Mouse (Mus musculus) urinary bladder, adult 18-20 months (tissue): Measurements from ENCODE around the gene Olfr411.

ENCODE experiments used
- DNase-seq, 2 experiments: peaks; one replicate each; pipeline ENCODE4 v3.0.0; 2022; ENCODE audit warnings: low spot score in 2 of 2, mixed read lengths in 2 of 2

Olfr411 gene

DNA sequence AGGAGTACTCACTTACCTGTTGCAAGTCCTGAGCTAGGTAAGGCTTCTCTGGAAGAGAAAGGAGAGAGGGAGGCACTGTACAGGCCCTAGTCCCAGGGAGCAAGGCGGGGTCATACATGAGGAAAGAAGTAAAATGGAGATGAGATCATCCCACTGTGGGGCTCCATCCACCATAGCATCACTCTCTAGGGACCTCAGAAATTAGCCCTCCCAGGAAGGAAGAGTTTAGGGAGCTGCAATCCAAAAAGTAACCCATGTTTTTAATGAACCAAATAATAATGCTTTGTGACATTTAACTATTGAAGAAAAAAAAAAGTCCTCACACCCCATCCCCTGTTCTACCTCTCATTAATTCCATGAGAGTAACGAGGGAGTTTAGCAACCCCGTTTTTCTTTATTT is at the start of gene Olfr411:
Gene Olfr411, minus strand, starts transcription at position 101 of the 400 bp plus-strand sequence.
- no peak for DNase-seq

DNA sequence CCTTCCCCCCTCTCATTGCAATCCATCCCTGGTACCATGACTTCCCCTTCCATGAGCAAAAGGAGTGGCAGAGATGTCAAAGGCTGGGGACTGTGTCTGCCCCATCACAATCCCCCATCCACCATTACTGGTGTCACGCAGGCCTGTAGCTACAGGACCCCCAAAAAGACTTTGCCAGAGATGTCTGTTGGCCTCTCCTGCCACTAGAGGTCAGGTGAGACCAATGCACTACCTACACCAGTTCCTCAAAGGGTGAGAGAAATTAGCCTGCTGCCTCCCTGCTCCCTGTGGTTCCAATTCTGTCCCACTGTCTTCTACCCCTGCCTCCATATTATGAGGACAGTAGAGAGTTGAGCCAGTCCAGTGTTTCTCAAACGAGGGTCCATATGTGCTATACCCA is 49.7 kb upstream of the Olfr411 start:
- DNase-seq, result no peak

DNA sequence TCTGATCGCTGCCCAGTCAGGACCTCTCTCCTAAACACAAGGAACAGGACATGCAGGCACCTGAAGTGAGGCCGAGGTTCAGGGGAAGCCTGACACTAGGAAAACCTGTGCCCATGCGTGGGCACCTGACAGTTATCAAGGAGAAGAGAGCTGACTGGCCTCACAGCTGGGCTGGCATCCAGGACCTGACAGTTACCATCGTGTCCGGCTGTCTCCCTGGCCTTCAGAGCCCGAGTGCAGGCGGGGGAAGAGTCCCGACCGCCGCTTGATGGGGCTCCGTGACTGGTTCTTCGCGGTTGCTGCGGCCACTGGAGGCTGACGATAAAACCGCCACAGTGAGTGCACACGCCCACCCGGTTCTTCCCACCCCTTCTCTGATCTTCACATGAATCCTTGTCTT is 43.1 kb upstream of the Olfr411 start:
- DNase-seq, result no peak

DNA sequence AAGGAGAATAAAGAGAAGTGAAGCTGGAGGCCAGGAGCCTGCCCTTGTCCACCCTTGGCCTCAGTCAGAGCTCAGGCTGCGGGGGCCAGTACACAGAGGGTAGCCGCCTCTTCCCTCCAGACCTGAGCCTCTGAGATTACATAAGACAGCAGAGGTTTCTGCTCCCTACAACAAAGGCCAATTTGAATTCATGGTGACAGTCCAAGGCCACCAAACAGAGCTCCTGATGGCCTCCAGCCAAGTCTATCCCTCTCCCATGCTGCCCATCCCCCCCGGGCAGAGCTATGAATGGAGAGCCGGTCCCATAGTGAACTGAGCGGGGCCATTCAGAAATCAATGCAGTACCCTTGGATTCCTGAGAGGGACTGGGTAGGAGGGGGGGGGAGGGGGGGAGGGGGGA is 41.0 kb upstream of the Olfr411 start:
- no peak for DNase-seq

DNA sequence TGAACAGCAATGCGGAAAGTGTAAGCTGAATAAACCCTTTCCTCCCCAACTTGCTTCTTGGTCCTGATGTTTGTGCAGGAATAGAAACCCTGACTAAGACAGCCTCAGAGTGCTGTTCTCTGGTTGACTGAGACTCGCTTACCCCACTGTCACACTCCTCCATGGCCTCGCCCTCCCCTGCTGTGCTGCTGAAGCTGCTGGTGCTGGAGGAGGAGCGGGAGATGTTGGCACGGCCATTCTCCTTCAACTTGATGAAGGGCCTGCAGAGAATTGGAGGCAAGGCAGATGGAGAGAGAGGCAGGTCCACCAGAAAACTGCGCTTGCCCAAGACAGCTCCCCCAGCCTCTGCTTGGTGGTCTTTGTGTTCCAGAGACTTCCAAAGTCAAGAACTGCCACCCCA is 40.5 kb upstream of the Olfr411 start:
- no peak for DNase-seq

DNA sequence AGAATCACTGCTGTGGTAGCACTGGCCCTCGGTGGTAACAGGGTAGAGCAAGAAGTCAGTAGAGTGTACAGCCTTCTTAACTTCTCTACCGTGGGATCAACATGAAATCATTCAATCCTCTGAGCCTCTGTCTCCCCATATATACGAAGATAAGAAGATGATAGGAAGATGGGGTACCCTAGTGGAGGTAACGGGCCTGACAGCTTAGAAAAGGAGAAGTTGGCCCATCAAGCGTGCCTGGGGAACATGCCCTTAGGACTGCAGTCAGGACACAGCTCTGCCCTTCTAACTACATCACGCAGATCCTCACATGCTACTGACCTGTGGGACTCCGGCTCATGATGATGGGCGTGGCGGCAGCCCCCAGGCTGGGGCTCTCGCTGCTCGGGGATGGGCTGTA is 39.4 kb upstream of the Olfr411 start:
- no peak for DNase-seq

DNA sequence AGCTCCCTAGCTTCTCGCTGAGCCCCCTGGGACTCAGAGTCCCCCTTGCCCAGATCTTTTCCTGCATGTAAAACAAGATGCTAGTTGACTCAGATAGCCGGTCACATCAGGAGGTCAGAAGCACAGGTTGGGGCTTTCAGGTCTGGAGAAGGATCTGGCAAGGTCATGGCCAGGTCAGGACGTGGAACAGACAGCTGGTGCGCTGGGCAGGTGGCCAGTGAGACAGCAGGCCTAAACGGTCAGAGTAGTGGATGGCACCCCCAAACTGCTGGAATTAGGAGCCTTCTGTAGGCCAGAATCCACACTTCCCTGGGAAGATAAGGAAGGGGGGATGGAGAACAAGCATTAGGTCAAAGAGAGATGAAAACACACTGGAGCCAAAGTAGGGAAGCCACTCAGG is 34.8 kb upstream of the Olfr411 start:
- no peak for DNase-seq

DNA sequence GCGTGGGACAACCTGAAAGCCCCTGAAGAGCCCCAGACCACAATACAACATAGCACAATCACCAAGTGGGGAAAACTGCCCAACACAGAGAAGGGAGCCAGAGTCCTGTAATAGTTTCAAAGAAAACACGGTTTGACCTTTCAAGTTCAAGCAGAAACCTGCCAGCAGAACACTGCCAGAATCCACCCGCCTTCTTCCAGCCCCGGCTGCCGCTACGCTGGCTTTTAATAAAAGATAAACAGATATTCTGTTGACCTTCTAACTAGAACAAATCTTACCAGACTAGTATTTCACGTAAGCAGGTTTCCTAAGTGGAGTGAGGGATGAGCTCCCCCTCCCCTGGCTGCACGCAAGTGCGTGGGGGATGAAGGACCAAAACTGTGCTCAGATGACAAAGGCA is 33.2 kb upstream of the Olfr411 start:
- DNase-seq, result peak; percentile 37 to 38

DNA sequence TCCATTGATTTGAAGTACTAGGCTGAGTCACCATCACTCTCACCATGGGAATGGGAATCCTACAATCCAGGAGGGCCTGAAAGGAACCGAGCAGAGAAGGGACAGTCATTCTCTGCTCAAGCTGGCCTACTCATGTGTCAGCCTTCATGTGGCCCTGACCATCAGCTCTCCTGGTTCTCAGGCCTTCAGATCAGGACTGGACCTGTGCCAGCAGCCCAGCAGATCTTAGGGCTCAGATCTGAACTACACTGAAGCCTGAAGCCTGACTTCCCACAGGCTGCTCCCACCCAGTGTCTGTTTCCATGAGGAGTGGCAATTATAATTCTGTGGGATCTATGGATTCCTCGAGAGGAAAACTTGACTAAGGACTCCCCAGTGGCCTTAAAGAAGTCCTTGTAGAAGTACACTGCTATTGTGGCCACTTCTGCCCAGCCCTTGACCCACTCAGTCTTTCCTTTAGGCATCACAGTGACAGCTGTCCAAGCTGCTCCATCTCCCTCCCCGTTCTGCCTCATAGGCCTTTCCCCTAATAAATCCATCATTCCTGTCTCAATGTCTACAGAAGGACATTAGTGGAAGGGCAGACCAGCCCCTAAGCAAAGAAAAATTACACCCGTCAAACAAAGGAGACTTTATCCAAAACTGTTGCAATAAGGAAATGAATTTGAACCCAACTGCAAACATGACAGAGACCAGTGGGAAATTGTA is 26.9 kb upstream of the Olfr411 start:
- no peak for DNase-seq

DNA sequence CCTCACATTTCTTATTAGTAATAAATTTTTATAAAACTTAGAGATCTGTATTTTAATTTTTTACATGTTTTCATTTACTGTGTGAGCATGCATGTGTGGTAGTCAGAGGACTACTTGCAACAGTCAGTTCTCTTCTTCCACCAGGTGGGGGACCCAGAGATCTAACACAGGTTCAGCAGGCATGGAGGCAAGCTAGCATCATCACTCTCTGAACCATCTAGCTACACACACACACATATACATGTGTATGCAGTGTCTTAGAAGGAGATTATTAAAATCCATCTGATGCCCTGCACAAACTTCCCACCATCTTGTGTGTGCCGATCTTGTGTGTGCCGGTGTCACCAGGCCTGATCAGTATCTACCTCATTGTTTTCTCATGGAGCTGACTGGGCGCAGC is 24.4 kb upstream of the Olfr411 start:
- DNase-seq, result peak in 1 of 2 experiments; percentile 20

DNA sequence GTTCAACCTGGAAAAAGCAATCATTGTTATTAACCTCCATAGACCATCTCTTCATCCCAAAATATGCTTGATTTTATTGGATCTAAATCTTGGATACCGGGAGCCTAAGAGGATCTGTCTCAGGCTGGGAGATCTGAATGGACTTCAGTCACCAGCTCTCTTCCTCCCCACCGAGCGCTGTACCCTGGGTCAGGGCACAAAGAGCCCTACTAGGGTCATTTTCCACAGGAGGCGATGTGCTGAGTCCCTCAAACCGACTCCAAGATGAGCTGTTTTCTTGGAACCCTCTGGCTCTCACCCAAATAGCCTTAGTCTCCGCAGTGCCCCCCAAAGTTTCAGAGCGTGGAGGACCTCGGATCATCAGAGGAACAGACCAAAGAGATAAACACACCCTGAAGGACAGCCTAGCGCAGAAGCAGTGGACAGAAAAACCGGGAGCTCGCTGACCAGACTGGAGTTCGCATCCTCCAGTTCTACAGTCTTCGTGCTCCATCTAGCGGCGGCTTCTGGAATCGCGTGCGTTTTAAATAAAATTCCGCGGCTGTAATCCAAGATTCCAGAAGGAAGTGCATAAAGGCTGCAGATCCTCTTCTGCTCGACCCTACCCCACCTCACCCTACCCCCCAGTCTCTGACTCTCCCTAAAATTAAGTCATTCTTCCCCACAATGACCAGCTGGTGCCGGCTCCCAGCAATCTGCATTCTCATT is 19.1 kb upstream of the Olfr411 start:
- peak; percentile 46 to 69 for DNase-seq

DNA sequence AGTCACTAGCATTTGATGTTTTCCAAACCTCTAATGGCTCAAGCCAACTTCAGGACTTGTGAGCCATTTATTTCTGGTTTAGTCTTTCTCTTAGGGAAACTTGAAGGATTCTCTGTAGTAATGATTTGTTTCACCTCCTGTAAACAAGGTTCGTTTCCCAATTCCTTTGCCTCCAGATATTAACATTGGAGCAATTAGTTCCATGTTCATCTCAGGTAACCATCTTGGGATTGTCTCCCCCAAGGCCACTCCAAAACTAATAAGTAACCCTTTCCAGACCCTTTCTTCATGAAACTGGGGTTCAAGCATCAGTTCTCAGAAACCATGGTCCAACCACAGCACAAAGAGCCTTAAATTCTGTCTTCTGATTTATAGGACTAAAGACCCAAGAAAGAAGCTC is 9.3 kb upstream of the Olfr411 start, which contains the start of gene Olfr412:
Gene Olfr412, plus strand, starts transcription at position 301 of the 400 bp plus-strand sequence.
- DNase-seq, result no peak

DNA sequence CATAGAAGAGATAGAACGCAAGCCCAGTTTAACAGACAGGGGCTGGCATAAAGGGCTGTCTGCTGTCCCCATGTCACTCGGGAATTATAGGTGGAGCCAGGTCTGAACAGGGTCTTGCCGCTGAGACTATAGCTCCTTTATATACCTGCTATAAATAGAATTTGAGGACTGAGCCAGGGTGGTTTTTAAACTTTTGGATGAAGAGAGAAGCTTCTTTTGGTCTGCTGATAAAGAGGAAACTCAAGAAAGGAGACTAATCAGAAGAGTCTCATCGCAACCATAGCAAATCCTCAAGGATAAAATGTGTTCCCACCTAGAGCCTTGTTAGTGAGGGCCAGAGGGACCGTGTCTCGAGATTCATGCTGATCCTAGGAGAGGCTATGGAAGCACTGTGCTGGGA is 14.5 kb downstream of the Olfr411 start, which contains the start of gene Olfr410:
Gene Olfr410, minus strand, starts transcription at position 101 of the 400 bp plus-strand sequence.
- no peak for DNase-seq

DNA sequence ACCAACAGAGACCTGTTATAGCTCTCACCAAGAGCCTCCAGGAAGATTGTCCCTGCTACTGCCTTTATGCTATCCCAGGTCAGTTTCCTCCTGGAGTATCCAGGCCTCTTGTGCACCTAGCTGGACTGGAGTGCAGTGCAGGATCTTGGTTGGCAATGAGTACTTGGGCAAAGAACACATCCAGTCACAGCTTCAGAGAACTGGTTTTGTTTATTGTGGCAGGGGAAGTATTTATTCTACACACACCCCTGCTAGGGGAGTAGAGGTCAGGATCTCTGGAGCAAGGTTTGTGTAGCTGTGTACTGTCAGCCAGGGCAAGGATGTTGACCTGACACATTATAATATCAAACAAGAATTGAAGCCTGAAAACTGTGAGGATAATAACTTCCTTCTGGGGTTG is 23.7 kb downstream of the Olfr411 start:
- DNase-seq, result no peak

DNA sequence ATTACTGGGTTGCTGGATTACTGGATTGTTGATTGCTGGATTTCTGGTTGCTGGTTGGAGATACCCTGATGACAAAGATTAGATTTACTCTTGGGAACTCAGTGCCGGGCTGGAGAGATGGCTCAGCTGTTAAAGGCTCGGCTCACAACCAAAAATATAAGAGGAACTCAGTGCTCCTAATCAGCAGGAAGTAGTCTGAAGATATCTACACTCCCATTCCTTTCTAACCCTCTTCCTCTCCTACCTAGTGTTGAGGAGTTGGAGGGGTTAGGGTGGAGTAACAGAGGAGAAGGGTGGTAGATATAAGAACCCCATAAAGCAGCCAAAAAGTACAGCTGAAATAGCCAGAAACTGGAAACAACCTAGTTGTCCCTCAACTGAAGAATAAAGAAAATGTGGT is 26.4 kb downstream of the Olfr411 start:
- no peak for DNase-seq
